Mouse (Mus musculus): ENCODE measurements around the gene Chst15.

Chst15 gene

DNA sequence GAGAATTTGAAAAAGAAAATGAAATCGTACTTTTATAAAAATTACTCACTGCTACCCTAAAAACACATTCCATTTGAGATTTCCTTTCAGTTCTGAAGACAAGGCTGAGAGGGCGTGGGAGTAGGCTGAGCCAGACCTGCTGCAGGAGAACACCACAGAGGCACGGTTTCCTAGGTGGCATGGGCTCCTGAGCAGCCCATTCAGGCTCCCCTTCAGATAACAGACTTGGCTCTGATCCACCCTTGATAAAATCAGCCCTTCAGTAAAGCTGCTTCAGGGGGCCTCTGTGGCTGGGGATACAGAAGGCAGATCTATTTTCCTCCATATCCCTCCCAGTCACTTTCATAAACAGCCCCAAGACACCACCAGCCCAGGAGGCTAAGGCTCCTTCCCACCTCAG lies 19.8 kb upstream of the Chst15 start:
- DNase-seq (ENCODE audit: low spot score) = no peak

DNA sequence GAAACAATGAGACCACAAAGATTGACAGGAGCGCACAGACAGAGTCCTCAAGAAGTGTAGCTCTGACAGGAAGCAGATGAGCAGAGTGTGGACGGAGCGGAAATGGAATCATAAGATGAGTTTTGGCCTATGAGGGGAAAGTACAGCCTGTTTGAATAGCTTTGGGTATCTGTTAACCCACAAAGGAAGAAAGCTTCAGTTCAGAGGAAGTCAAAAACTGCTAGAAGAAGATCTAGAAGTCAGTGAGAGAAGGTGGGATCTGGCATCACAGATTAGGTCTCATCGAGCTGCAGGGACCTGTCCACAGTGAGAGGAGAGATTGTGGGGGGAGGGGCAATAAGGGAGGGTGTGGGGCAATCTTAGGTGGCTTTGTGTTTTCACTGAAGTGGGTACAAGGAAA lies 18.3 kb upstream of the Chst15 start:
- DNase-seq (ENCODE audit: low spot score) = no peak

DNA sequence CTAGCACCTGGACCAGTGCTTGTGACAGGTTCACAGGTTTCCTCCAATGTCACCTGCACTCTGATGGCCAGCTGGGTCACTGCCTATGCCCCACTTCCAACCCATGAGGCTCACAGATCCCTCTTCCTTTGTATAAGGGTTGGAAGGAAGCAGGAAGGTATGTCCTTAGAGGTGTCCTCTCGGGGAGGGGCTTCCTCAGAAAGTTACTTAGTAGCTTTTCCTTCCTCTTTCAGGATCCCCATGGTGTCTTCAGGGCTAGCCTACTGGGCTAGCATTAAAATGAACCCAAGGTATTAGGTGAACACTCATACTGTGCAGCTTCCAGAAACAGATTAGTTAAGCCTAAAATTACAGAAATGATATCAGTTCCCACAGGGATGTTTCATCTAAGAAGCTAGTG lies 16.1 kb upstream of the Chst15 start:
- DNase-seq (ENCODE audit: low spot score) = no peak

DNA sequence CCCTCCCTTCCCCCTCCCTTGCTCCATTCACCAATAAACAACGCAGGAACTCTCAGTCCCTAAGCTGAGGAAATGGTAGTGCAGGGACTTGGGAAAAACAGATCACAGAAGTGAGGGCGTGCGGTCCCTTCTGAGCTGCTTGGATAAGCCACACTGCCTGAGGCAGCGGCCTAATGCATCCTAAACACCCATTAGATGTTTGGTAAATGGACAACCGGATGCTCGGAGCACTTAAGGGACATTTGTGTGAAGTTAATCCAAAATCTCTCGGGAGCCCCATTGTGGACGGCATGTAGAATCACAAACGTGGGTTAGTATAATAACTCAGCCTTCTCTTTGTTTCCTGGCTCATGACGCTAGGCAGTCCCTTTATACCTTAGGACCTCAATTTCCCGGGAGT lies 15.1 kb upstream of the Chst15 start:
- DNase-seq (ENCODE audit: low spot score) = peak; percentile 57

DNA sequence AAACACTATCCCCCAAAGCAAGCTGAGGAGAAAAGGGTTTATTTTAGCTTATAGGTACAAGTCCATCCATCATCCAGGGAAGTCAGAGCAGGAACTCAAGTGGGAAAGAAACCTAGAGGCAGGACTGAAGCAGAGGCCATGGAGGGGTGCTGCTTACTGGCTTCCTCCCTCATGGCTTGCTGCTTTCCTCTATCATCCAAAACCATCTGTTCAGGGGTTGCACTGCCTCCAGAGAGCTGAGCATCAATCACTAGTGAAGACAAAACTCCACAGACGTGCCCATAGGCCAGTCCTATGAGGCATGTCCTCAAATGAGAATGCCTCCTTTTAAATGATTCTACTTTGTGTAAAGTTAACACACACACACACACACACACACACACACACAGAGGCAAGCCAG lies 13.2 kb upstream of the Chst15 start:
- DNase-seq (ENCODE audit: low spot score) = no peak

DNA sequence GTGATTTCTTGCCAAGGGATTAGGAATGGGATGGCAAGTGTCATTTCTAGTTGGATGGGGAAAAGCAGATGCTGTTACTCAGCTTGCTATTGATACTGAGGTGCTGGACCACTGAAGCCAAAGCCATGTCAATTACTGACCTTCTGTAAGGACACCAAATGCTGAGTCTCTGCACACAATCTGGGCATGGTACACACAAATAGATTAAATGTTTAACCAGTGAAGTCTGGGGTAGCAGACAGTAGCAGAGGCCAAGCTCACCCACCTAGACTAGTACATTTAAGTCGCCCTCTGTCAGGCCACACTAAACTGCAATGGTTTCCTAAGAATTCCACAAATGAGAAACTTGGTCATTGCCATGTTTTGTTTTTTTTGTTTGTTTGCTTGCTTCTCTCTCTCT lies 11.6 kb upstream of the Chst15 start:
- DNase-seq (ENCODE audit: low spot score) = no peak

DNA sequence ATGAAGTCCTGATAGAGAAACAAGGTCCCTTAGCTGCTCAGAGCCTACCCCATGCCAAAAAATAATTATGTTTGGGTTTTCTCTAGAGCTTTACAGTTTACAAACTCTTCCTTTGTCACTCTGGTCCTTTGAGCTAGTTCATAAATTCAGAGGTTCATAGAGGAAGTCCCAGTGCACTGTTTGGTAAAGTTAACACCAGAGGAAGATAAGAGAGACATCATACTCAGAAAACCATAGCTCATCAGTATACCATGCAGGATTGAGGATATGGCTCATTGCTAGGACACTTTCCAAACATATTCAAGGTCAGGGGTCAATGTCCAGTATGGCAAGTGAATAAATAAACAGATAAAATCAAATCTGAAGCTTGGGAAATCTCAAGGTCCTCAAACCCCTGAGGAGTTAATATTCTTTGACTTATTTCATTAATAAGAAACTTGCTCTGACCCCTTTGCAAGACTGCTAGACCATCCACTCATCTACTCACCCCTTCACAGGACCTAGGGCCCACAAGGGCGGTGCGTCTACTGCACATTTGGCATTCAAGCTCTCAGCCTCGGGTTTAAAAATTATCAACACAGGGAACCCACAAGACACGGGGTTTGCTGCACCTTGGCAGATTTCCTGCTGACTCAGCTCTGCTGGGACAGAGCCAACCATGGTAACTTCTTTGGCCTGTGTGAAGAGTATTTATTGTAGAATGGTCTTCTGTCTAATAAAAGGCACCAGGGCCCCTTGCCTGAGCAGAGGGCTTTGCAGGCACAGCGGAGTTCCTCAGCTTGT lies 8.7 kb upstream of the Chst15 start:
- no peak for DNase-seq (ENCODE audit: low spot score)

DNA sequence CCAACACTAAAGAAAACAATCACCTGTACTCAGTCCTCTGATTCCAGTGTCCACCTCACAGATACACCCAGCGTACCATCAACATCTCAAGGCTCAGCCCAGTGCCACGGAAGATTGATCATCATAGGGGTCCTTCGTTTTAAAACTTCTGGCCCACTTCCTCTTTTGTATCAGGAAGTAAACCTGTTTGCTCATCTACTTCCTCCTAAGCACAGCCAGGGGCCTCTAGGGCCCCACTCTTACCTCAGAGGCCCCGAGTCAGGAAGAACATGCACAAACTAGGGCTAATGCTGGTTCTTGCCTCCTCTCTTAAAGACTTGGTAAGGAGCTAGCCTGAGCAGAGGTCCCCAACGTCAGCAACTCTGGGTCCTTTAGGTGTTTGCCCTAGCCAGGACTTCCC lies 6.4 kb upstream of the Chst15 start:
- no peak for DNase-seq (ENCODE audit: low spot score)

DNA sequence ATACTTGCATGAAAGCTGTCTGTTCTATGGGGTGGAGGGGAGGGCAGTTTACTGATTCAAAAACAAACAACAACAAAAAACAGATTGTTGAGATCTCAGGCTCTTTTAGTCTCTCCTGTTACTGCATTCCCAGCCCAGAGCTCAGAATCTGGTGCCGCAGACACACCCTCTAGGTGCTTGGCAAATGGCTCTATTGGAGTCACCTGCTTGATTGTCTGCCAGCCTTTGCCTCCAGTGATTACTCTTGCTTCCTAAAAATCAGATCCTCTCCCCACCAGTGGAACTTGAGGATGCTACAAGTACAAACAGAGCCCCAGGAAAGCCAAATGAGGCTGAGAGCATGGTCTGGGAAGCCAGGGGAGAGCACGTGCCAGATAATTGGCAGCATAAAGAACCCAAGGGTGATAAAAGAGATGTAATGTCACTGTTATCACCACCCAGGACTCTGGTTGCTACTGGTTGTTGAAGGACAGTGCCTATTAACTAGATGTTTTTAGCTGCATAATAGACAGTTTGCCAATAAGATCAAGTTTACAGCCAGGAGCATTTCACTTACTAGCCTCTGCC lies 4.4 kb upstream of the Chst15 start:
- no peak for DNase-seq (ENCODE audit: low spot score)

DNA sequence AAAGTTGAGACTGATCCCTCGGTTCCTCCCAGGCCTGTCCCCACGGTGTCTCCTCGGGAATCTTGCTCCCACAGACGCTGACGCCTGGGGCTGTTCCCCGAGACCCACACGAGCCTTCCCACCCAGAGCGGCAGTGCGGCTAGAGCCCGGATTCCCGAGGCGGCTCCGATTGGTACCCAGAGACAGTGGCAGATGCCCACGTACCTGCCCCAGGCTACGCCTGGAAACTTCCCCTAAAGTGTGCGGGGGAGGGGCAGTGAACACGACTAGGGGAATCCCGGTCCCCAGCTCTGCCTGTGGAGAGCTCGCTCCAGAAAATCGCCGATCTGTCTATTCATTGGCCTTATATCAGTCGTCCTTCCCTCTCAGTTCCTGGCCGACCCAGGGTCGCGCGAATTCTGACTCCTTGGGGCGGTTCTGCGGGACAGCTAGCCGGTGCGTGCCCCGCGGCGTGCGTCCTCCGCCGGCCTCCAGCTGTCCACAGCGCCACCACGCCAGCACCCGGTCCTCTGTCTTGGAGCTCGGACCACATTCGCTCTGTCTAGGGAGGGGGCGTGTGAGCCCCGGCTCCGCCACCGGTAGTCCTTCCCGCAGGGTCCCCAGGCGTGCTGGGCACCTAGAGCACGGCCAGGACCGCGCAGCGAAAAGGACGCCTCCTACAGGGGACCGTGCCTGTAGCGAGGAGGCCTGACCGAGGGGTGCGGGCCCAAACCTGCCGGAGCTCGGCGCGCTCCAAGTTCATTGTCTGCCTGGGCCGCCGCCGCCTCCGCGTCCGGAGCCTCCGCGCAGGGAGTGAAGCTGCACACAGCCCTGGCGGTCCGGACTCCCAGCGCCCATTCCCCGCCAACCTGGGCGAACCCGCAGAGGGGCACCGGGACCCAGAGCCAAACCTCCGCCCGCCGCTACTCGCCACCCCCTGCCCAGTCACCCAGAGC lies 660 bp downstream of the Chst15 start:
- DNase-seq (ENCODE audit: low spot score) = peak; percentile 72

DNA sequence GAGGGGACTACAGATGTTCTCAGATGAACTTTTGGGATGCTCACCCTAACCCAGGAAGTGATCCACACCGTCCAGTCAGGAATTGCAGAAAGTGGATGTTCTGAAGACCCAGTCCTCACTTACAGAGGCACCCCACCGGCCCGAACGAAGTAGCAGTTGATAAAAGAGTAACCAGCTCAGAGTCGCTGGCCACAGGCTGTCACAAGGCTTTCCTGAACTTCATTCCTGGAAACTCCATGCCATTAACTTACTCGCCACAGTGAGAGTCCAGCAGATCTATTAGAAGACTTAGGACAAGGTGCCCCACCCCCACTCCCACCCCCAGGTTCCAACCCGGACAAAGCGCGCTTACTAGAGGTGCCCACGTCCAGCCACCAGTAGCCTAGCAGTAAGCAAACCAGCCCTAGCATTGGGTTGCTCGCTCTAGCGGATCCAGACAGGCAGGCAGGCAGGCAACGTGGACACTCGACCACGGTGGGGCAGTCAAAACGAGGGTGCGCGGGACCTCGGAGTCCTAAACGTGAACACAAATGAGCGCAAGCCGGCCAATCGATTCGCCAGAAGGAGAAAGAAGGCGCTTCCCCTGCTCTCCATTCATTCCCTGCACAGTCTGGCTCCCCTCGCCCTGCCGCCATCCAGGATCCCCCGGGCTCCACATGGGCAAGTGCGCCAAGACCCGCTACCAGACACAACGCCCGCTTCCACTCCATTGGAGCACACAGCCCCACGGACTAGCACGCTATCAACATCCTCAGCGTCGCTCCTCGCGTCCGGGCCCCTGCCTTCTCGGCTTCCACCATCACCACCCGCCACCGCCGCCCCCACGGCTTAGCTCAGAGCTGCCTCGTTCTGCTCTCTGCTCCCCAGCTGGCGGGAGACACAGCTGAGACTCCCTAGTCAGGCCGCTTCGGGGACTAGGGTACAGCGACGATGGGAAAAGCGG lies 1.6 kb downstream of the Chst15 start:
- peak; percentile 88 for DNase-seq (ENCODE audit: low spot score)

DNA sequence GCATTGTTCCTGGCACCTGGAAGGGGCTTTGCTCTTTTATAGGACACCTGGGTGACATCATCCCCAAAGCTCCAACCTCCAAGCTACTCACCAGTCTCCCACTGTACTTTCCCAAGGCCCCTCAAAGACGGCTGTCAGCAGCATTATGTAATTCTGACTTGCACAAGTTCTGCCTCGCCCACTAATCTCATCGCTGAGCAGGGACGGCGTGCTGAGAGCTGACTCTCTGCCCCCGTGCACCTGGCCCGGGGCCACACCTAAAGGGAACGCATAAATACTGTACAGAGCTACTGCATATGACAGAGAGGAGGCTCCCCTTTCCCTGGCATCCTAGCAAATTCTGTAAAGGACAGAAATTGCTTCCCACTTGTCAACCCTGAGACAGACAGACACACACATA lies 4.6 kb downstream of the Chst15 start:
- no peak for DNase-seq (ENCODE audit: low spot score)

DNA sequence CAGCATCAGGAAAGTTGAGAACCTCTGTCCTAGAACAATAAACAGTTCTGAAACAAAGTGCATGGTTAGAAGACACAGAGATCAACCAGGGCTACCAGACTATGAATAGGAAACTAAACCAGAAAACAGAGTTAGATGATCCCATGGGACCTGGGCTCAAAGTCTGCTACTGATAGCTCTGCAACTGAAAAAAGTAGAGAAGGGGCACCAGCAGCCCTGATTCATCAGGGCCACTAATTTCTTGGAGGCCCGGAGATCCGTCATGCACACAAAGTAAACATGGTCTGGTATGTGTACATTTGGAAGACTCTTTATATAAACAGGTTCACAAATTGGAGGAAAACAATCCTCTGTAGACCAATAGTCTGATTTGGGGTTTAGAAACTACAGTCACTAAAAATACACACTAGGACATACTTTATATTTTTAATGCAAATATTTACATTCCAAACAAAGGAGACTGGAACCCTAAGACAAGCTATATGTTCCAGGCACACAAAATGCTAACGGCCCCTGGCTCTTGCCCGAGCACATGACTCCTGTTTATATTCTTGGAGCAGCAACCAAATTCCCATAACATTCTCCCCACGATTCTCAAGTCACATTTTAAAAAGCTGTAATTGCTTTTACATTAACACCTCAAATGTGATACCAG lies 8.4 kb downstream of the Chst15 start:
- no peak for DNase-seq (ENCODE audit: low spot score)

DNA sequence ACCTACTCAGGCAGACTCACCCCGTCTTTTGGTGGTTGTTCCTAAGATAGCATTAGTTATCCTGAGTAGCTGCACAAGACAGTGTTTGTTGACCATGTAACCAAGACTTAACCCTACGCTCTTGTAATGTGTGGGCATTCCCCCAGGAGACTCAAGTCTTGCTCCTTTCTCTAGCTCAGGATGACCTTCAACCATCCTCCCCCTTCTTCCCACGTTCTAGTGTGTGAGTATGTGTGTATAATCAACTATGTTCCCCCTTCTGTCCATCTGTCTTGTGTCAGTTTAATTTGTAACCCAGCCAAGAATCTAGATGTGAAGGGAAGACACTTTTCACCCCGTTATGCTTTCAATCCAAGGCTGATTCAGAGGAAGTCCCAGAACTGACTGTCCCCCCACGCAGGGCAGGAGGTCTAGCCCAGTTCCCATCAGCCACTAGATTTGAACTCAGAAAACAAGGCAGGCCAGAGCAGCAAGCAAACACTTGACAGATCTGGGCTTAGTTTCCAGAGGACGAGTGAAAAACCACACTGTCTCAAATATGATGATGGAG lies 9.2 kb downstream of the Chst15 start:
- DNase-seq (ENCODE audit: low spot score) = no peak

DNA sequence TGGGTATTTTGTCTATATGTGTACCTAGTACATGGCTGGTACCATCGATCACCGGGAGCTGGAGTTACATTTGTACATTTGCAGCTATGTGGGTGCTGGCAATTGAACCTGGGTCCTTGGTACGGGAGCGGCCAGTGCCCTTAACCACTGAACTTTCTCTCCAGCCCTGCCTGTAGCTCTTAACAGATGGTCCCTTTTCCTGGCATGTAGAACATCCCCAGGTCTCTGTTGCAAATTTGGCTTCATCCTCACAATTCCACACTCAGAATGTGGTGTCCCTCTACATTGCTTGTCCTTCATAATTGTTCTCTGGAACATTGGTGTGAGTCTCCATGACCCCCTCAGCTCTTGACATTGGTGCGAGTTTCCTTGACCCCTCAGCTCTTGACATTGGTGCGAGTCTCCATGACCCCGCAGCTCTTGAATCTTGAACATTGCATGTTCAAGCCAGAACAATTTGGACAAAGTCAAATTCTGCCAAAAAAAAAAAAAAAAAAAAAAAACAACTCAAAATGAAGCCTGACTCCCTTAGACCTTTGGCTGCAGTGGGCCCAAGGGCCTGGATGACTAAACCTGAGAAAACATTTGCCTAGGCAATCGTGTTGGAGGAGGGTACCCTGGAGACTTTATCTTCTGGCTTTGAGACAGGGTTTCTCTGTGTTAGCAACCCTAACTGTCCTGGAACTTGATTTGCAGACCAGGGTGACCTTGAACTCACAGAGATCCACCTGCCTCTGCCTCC lies 10.2 kb downstream of the Chst15 start:
- DNase-seq (ENCODE audit: low spot score) = no peak

DNA sequence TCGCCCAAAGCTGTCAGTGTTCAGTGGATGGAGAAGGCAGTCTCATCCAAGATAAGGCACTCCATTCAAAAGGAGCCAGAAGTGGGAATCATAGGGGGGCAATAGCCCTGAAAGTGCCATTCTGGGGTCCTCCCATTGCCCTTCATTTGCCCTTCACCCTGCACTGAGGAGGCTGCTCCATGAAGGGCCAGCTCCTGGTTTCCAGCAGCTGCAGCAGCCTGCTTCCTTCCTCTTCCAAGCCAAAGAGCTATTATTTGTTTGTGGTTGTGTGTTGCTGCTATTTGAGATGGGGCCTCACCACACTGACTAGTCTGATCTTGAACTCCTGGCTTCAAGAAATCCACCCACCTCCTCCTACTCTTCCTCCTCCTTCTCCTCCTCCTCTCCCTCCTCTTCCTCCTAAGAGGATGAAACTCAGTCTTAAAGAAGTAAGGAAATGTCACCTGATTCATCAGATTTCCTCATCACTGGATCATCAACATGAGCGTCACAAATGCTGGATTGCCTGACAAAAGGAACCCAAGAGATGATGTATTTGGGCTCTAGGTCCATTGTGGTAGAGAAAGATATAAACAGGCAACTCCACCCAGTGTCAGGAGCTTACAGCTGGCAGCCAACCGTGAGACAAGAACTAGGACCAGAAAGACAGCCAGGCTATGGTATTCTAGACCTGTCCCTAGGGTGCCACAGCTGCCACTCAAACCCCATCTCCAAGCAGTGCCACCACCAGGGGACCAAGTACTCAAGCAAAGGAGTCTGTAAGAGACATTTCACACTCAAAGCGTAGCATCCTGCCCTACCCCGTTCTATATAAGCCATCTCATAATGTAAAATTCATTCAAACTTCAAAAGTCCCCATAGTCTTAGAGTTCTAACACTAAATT lies 11.3 kb downstream of the Chst15 start:
- DNase-seq (ENCODE audit: low spot score) = no peak

DNA sequence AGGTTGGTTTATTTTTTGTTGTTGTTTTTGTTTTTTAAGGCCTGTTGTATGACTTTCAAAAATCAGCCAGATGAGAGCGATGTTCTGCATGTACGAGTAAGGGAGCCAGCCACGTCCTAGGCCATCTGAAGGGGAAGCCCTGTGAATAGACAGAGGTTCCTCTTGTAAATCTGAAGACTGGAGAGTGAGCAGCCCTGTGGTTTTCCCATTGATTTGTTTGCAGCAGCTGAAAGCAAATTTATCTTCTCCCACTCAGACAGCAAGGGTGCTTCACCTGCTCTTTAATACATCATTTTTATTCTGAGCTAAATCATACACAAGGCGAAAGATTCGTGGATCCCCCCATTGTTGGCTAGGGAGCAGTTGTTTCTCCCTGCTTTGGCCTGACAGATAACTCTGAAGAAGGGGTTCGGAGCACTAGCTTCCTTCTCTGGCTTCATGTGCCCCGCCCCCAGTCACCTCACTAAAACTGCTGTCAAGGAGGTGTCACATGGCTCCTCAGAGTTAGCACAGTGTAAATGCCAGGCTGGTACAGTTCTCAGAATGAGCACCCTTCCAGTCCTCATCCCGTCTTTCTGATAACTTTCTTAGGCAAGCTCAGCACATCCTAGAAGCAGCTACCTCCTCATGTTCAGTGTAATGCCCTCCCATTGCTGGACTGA lies 12.5 kb downstream of the Chst15 start:
- DNase-seq (ENCODE audit: low spot score) = no peak

DNA sequence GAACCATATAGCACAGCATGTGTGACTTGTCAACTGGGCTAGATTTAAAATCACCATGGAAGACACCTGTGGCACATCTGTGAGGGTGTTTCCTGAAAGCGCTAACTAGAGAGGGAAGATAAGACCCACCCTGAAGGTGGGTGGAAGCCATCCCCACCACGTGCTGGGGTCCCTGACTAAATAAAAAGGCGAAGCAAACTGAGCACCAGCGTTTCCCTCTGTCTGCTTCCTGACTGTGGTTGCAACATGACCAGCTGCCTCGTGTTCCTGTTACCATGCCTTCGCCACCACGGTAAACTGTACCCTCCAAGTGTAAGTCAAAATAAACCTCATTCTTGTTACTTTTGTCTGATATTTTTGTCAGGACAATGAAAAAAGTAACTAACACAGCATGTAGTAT lies 13.0 kb downstream of the Chst15 start:
- no peak for DNase-seq (ENCODE audit: low spot score)

Measured in retina, embryonic 14.5 days (tissue).